Mouse (Mus musculus) heart, postnatal 4 days (tissue): ENCODE results near the gene Rap1a. TPM values are rescaled to one million over a fixed set of nuclear protein-coding genes. Genes with fewer than 3 reads are reported as not detected.
"Not testable (repeated sequence)": the region's sequence is repeated elsewhere in the genome, so short reads cannot be mapped to it uniquely, and the experiment has no call there.

Experiments
- DNase-seq: peaks from one replicate; pipeline ENCODE4 v3.0.0; 2021
- total RNA-seq, 2 experiments: library from RNA; stranded (reverse); gene quantifications; 2 replicates each; pipeline ENCODE4 v1.2.3; 2021

Rap1a gene
- total RNA-seq, 2 experiments from 2014 or later: 131 to 134 TPM

- DNase-seq: peak; percentile 51
Observed at GRCm38 (mm10) chr3:105714091-105714819, 86.9 kb downstream of the Rap1a start.

DNA sequence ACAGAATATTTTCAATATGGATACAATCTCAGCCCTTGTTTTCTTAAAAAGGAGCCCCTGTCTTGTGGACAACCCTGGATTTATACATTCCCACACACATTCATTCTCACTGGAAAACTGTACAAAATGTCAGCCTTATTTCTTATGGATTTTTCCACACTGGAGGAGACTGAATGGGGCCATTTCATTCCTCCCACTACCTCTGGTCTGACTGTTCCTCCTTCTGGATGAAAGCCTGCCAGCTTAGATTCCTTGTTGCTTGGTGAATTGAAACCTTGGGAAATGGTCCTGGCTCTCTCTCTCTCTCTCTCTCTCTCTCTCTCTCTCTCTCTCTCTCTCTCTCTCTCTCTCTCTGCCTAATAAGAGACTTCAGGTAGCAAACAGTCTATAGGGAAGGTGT lies 88.3 kb downstream of the Rap1a start:
- no peak for DNase-seq

GRCm38 (mm10) chr3:105711741-105712140 lies 89.4 kb downstream of the Rap1a start:
- peak; percentile 82 for DNase-seq

- peak; percentile 41 for DNase-seq
Observed at GRCm38 (mm10) chr3:105710246-105710645, 90.9 kb downstream of the Rap1a start.

- DNase-seq: no peak
Observed at GRCm38 (mm10) chr3:105707590-105707989, 93.5 kb downstream of the Rap1a start.

- DNase-seq: peak; percentile 58
Observed at GRCm38 (mm10) chr3:105706366-105707020, 94.6 kb downstream of the Rap1a start.

GRCm38 (mm10) chr3:105705561-105705960 lies 95.6 kb downstream of the Rap1a start:
- no peak for DNase-seq

DNA sequence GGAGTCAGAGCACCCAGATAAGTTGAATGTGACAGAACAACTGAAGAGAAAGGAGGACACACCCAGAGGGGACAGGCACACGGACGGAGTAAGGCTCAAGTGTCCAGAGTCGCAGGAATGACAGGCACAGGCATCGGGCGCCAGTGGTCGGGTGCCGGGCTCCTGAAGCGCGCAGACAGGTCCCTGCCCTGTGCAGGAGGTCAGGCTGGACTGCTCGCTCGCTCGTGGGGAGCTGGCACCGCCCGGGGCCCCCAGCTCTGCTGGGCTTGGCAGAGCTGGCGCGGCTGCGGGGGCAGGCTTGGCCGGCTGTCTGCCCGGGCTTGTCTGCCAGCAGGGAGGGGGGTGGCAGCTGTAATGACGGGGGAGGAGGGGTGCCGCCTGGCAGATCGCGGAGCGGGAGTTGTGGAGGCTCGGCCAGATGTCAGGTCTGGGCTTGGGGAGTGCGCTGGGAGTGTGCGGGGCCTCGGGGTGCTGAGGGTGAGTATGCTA lies 96.0 kb downstream of the Rap1a start:
- DNase-seq: peak; percentile 83

- peak; percentile 87 for DNase-seq
Observed at GRCm38 (mm10) chr3:105704031-105705008, 96.8 kb downstream of the Rap1a start, which contains the start of gene Inka2. Gene Inka2, plus strand, starts transcription at chr3:105704599.

DNA sequence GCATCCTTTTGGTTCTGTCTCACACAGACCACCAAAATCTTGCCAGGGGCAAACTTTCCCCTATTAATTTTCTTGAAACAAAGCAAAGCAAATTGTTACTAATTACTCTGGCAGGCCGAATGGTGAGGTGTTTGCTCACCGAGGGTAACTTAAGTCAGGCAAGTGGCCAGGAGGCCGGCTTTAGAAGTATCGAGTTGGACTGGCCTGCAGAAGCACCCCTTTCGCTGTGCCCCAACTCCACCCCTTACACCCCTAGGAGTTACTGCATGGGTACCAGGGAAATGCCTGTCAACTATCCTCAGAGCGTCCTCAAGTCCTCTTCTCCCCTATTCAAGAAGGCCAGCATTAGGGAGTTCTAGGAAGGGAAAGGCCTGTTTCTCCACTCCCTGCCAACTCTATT lies 97.6 kb downstream of the Rap1a start:
- DNase-seq: no peak

GRCm38 (mm10) chr3:105701399-105701798 lies 99.7 kb downstream of the Rap1a start:
- peak; percentile 61 for DNase-seq

DNA sequence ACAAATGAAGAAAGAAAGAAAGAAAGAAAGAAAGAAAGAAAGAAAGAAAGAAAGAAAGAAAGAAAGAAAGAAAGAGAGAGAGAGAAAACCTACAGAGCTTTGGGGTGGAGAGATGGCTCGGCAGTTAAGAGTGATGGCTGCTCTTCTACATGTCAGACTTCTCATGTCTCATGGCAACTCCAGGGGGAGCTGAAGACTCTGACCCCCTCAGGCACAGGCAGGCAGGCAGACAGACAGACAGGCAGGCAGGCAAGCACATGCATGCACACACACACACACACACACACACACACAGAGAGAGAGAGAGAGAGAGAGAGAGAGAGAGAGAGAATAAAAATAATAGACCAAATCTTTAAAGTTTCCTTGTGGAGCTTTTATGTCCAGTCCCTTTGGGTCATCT lies 100.3 kb downstream of the Rap1a start:
- DNase-seq: not testable (repeated sequence)

GRCm38 (mm10) chr3:105699241-105699933 lies 101.7 kb downstream of the Rap1a start:
- peak; percentile 69 for DNase-seq

- DNase-seq: no peak
Observed at GRCm38 (mm10) chr3:105698311-105698710, 102.8 kb downstream of the Rap1a start.

DNA sequence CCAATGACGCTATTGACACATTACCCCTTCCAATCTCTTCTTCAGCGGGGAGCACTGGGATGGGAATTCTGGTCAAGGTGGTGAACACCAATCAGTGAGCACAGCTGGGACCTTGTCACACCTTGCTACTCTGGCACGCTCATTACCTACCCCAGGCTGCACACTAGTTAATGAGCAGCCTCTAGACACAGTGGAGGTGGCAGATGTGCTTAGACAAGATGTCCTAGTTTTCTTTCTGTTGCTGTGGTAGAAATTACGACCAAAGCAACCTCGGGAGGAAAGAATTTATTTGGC lies 104.0 kb downstream of the Rap1a start:
- no peak for DNase-seq

DNA sequence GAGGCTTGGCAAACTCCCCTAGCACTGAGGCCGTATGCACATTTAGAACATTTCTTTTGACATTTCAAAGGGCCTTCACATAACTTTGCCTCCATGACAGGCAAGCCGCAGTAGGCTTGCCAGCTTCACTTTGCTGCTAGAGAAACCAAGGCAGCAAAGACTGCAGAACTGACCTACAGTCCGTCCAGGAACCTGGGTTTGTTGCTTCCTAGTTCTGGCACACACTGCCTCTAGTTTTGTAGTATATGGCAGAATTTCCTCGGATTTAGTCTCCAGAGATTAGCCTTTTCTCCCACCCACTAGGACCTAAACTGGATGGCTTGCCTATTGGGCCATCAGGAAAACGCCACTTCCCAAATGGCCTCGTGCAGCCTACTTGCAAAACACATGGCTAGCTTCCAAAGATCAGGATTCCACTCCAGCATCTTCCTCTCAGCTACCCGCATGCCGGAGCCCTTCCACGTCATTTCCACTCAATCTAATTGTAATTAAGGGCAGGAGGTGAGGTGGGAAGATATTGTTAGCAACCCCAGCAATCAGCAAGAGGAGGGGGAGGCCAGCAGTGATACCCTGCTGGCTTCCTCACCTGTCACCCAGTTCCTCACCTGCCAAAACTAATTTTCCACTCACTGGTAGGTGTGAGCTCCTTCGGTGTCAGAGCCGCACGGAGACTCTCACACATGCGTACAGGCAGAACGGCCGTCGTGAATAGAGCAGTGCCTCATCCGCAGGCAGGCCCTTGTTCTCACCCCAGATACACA lies 104.6 kb downstream of the Rap1a start:
- no peak for DNase-seq

GRCm38 (mm10) chr3:105695476-105696386 lies 105.4 kb downstream of the Rap1a start:
- DNase-seq: peak; percentile 77

GRCm38 (mm10) chr3:105693327-105694080 lies 107.6 kb downstream of the Rap1a start:
- no peak for DNase-seq

DNA sequence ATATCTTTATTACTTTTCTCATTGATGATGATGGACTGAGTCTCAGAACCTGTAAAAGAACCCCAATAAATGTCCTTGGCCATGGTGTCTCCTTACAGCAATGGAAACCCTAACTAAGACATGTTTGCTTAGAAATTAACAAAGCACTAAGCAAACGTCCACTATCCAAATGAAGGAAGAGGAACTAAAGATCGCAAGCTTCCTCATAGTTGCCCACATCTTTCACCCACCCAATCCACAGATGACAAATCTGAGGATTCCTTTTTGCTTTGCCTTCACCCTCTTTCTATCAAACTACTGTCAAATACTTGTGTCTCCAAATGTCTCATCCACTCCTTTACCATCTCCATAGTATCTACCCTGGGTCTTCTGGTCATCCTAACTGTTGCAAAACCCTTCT lies 112.6 kb downstream of the Rap1a start:
- DNase-seq: no peak
